Mouse (Mus musculus) intestine, embryonic 16.5 days (tissue): ENCODE data around the gene Gpc6. TPM values are rescaled to one million over a fixed set of nuclear protein-coding genes. Genes with fewer than 3 reads are reported as not detected.
A peak's percentile ranks its signal among the peaks of the same experiment; 100 is the strongest.

Source experiments
- ATAC-seq: fragments of 200-750 bp; cut with Nextera tagmentation; 2 replicates; pipeline ENCODE4 v1.8.0; 2017; ENCODE audit warnings: moderate TSS enrichment, moderate library complexity
- H3K27ac ChIP-seq: fragments of 300-500 bp; sonication (generic); 2 replicates; pipeline ENCODE4 v1.5.1; 2014; ENCODE audit warnings: mild to moderate bottlenecking, low read length
- H3K27me3 ChIP-seq: fragments of 300-500 bp; sonication (generic); replicated peaks from 2 replicates; pipeline ENCODE4 v1.6.1; 2014; ENCODE audit warnings: low read length, control low read depth, mixed read lengths; ENCODE audit not compliant: control insufficient read depth, insufficient read depth
- H3K36me3 ChIP-seq: fragments of 300-500 bp; sonication (generic); 2 replicates; pipeline ENCODE4 v1.6.1; 2014; ENCODE audit warnings: low read length, control low read depth; ENCODE audit not compliant: control insufficient read depth, insufficient read depth
- H3K4me1 ChIP-seq: fragments of 300-500 bp; sonication (generic); 2 replicates; pipeline ENCODE4 v1.6.1; 2014; ENCODE audit warnings: low read length, control low read depth, mixed read lengths; ENCODE audit not compliant: control insufficient read depth, insufficient read depth
- H3K4me2 ChIP-seq: fragments of 300-500 bp; sonication (generic); 2 replicates; pipeline ENCODE4 v1.6.1; 2014; ENCODE audit warnings: low read depth, low read length, control low read depth
- H3K4me3 ChIP-seq: fragments of 300-500 bp; sonication (generic); 2 replicates; pipeline ENCODE4 v1.5.1; 2014; ENCODE audit warnings: mild to moderate bottlenecking, low read length
- H3K9ac ChIP-seq: fragments of 300-500 bp; sonication (generic); 2 replicates; pipeline ENCODE4 v1.6.1; 2014; ENCODE audit warnings: low read depth, low read length
- H3K9me3 ChIP-seq: fragments of 300-500 bp; sonication (generic); 2 replicates; pipeline ENCODE4 v1.6.1; 2016; ENCODE audit warnings: low read length, control low read depth; ENCODE audit not compliant: control insufficient read depth
- WGBS: fragments of 180-500 bp; shearing (Covaris S2); extraction: QIAGEN DNeasy Blood & Tissue Kit; methylation state at CpG from one replicate; pipeline ENCODE4 v1.1.7; 2014; 5-methylcytosine and 5-hydroxymethylcytosine counted together
- polyA plus RNA-seq: library from polyadenylated mRNA; unstranded; fragments of >200 nt; fragmentation: Nextera tagmentation; extraction: Ambion mirVana; gene quantifications from 2 replicates; pipeline ENCODE4 v1.2.1, GENCODE M21; 2015

Gpc6 gene
- polyA plus RNA-seq, 1 experiment from 2014 or later, result 29.7 TPM

DNA sequence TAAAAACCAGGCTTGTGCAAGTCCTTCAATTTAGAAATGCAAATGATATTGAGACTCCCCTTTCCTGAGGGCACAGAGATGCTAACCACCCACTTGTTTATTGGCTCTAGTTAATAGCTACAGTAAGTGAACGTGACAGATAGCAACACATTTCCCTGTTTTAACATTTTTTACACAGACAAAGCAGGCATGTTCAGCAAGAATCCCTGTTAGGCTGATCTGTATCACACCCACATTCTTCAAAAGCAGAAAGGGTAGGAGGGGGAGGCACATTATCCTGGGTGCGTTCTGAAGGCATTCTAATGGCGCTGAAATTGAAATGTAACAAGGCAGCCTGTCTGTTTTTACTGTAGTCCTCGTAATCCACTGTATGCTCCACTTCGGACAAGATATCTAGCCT is 674.6 kb downstream of the Gpc6 start:
- Histone ChIP-seq H3K9ac (no peak overlapping the region), H3K9me3 (no peaks in the 10 kb centered on the region), H3K36me3 (no peaks in the 10 kb centered on the region), H3K27me3 (no peaks in the 10 kb centered on the region), H3K4me2 (no peak overlapping the region), H3K4me3 (no peak overlapping the region), H3K4me1 (no peaks in the 10 kb centered on the region), H3K27ac (no peak overlapping the region)
- ATAC-seq, result no peak
- 66% methylated on average over 5 of the region's 5 CpGs for WGBS

GRCm38 (mm10) chr14:117603837-117604236 is 678.7 kb downstream of the Gpc6 start:
- H3K4me2 ChIP-seq, result no peak overlapping the region
- no peak overlapping the region for H3K4me3 ChIP-seq
- H3K27me3 ChIP-seq, result no peaks in the 10 kb centered on the region
- no peaks in the 10 kb centered on the region for H3K36me3 ChIP-seq
- no peak overlapping the region for H3K9ac ChIP-seq
- no peak overlapping the region for H3K27ac ChIP-seq
- no peaks in the 10 kb centered on the region for H3K9me3 ChIP-seq
- H3K4me1 ChIP-seq, result no peaks in the 10 kb centered on the region
- no peak for ATAC-seq
- WGBS, result 73% methylated on average over 1 of the region's 1 CpGs

GRCm38 (mm10) chr14:117605750-117606149 is 680.6 kb downstream of the Gpc6 start:
- H3K4me1 ChIP-seq, result no peaks in the 10 kb centered on the region
- H3K36me3 ChIP-seq, result no peaks in the 10 kb centered on the region
- H3K4me3 ChIP-seq, result no peak overlapping the region
- H3K4me2 ChIP-seq, result no peak overlapping the region
- no peaks in the 10 kb centered on the region for H3K27me3 ChIP-seq
- H3K27ac ChIP-seq, result no peak overlapping the region
- no peak for ATAC-seq
- H3K9me3 ChIP-seq, result no peaks in the 10 kb centered on the region
- WGBS, result 74% methylated on average over 2 of the region's 2 CpGs
- H3K9ac ChIP-seq, result no peak overlapping the region

GRCm38 (mm10) chr14:117611113-117611512 is 686.0 kb downstream of the Gpc6 start:
- no peaks in the 10 kb centered on the region for H3K4me1 ChIP-seq
- no peaks in the 10 kb centered on the region for H3K36me3 ChIP-seq
- no peaks in the 10 kb centered on the region for H3K9me3 ChIP-seq
- no peak overlapping the region for H3K4me2 ChIP-seq
- ATAC-seq, result no peak
- WGBS, result 68% methylated on average over 3 of the region's 3 CpGs
- no peaks in the 10 kb centered on the region for H3K27me3 ChIP-seq
- no peak overlapping the region for H3K9ac ChIP-seq
- no peak overlapping the region for H3K4me3 ChIP-seq
- H3K27ac ChIP-seq, result no peak overlapping the region

DNA sequence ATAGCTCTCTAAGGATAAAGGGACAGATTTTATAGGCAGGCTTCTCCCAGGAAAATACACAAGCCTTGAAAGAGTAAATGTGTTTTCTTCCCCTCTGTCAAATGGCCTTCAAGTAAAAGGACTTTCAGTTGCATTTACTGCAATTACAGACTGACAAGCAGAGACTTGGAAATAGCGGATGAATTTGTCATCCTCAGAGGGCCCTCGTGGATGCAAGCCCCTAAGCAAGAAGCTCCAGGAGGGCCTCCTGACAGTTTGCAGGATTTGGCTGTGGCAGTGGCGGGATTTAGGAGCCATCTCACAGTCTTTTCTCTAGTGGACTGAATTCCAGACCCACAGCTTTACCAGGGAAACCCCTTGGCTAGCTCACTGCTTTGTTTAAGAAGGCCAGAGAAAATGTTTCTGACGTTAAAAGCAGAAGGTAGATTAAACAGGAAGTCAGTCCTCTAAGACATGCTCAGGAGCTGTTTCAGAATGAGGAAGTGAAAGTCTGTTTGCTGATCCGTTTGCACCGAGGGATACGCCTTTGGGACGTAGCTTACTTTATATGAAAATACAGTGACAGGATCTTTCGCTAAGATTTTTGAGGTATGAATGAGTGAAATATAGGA is 700.1 kb downstream of the Gpc6 start:
- 56% methylated on average over 9 of the region's 9 CpGs for WGBS
- Histone ChIP-seq H3K27me3 (no peaks in the 10 kb centered on the region), H3K4me1 (0 out of 2 replicates have a peak, but pooled peaks cover 2% of the 10 kb centered on the region), H3K4me2 (no peak overlapping the region), H3K4me3 (no peak overlapping the region), H3K9me3 (no peaks in the 10 kb centered on the region), H3K36me3 (no peaks in the 10 kb centered on the region), H3K27ac (no peak overlapping the region; the same call in 1 of the 2 replicates), H3K9ac (no peak overlapping the region)
- ATAC-seq, result no peak

GRCm38 (mm10) chr14:117634238-117634940 is 709.3 kb downstream of the Gpc6 start:
- WGBS, result 80% methylated on average over 14 of the region's 14 CpGs
- Histone ChIP-seq H3K27me3 (no peaks in the 10 kb centered on the region), H3K27ac (no peak overlapping the region), H3K9me3 (no peaks in the 10 kb centered on the region), H3K4me1 (no peaks in the 10 kb centered on the region), H3K4me3 (no peak overlapping the region), H3K9ac (no peak overlapping the region), H3K4me2 (no peak overlapping the region), H3K36me3 (no peaks in the 10 kb centered on the region)
- ATAC-seq, result no peak

DNA sequence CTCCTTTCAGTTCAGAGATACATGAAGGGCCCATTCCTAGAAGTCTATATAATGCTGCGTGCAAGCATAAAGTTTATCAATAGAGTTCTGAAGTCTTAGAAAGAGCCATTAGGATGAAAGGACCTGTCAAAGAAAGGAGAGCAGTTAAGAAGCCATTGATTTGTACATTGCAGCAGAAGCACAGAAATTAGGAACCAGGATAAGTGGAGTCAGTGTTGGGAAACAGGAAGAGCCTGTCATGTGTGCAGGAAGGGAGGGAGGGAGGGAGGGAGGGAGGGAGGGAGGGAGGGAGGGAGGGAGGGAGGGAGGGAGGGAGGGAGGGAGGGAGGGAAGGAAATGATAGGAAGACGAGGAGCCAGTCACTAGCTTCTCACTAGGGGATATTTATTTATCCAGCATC is 716.7 kb downstream of the Gpc6 start:
- Histone ChIP-seq H3K4me3 (no peak overlapping the region), H3K4me2 (no peak overlapping the region), H3K9me3 (no peaks in the 10 kb centered on the region), H3K27ac (no peak overlapping the region), H3K9ac (no peak overlapping the region), H3K4me1 (no peaks in the 10 kb centered on the region), H3K27me3 (no peaks in the 10 kb centered on the region), H3K36me3 (no peaks in the 10 kb centered on the region)
- 80% methylated on average over 2 of the region's 2 CpGs for WGBS
- no peak for ATAC-seq

DNA sequence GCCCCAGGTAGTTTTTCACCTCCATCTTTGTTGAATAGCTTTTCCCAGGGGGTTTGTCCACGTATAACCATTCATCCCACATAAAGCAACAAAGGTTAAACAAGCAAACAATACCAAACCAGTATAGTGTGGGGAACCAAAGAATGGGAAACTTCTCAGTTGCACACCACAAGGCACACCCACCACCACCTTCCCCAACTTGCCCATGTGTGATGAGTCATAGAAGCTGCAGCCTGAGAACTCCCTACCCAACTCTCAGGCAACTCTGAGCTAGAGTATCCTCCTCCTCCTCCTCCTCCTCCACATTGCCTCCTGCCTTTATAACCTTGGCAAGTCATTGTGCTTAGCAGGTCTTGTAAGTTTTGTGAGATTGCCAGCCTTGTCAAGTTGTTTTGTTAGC is 718.0 kb downstream of the Gpc6 start:
- H3K4me1 ChIP-seq, result 0 out of 2 replicates have a peak, but pooled peaks cover under 1% of the 10 kb centered on the region
- H3K4me2 ChIP-seq, result no peak overlapping the region
- H3K36me3 ChIP-seq, result no peaks in the 10 kb centered on the region
- H3K27ac ChIP-seq, result no peak overlapping the region
- 100% methylated on average over 1 of the region's 1 CpGs for WGBS
- H3K27me3 ChIP-seq, result no peaks in the 10 kb centered on the region
- no peak overlapping the region for H3K9ac ChIP-seq
- ATAC-seq, result no peak
- H3K9me3 ChIP-seq, result no peaks in the 10 kb centered on the region
- H3K4me3 ChIP-seq, result no peak overlapping the region

- no peak overlapping the region for H3K9ac ChIP-seq
- WGBS, result 51% methylated on average over 9 of the region's 9 CpGs
- no peaks in the 10 kb centered on the region for H3K36me3 ChIP-seq
- ATAC-seq, result 0 out of 2 replicates have a peak, but pooled peaks have one; percentile 7
- H3K4me1 ChIP-seq, result peaks cover 6% of the 10 kb centered on the region
- H3K9me3 ChIP-seq, result no peaks in the 10 kb centered on the region
- H3K4me2 ChIP-seq, result no peak overlapping the region
- H3K27ac ChIP-seq, result no peak overlapping the region
- no peaks in the 10 kb centered on the region for H3K27me3 ChIP-seq
- no peak overlapping the region for H3K4me3 ChIP-seq
Observed at GRCm38 (mm10) chr14:117648199-117648960, 723.3 kb downstream of the Gpc6 start.
